Comparison of ENCODE assay signal across 8 mouse cellular contexts in genomic region chr12:102757689-102758402, GRCm38 (mm10). TPM values are rescaled to one million over a fixed set of nuclear protein-coding genes. Genes with fewer than 3 reads are reported as not detected.
DNase-seq lines count a peak whose midpoint lies in the region; ATAC-seq and TF ChIP-seq lines count a peak whose summit lies in the region.

Gene Gm28051, minus strand, starts transcription at chr12:102757765.
Gene Gon7, minus strand, starts transcription at chr12:102757803.
Gene Ubr7, plus strand, starts transcription at chr12:102757967.

- no peak for TF ChIP-seq RAD21 in MEL (IDR thresholded peaks at IDR 0.05; ENCODE audit: low read depth, low read length)

- peak within 1 kb of the TSS; percentile 87 for H3K9ac ChIP-seq in MEL (ENCODE audit: control insufficient read depth, low read depth, low read length, poor library complexity, severe bottlenecking)
- peak within 1 kb of the TSS; percentile 75 for H3K9ac ChIP-seq in forebrain, postnatal 0 days
- H3K9ac ChIP-seq in lung, embryonic 15.5 days, result peak within 1 kb of the TSS; percentile 84

- H3K36me3 ChIP-seq in MEL (ENCODE audit: control insufficient read depth in 1 of 2, insufficient read depth in 2 of 2, low read length in 2 of 2), result peaks cover 7 to 33% of the 10 kb centered on the region in 2 experiments
- 0 out of 2 replicates have a peak, but pooled peaks cover 7% of the 10 kb centered on the region for H3K36me3 ChIP-seq in forebrain, postnatal 0 days (ENCODE audit: insufficient read depth)
- peaks cover 7% of the 10 kb centered on the region for H3K36me3 ChIP-seq in lung, embryonic 15.5 days

- peak; percentile 98 for ATAC-seq in forebrain, postnatal 0 days
- peak; percentile 98 for ATAC-seq in lung, embryonic 15.5 days (ENCODE audit: borderline replicate concordance, extremely low read depth, low FRiP score, low TSS enrichment)

- peaks cover 0 to 11% of the 10 kb centered on the region in 2 experiments; a peak in 2 of 4 replicates for H3K4me1 ChIP-seq in MEL (ENCODE audit: control insufficient read depth in 1 of 2, insufficient read depth in 2 of 2, low read length in 2 of 2)
- H3K4me1 ChIP-seq in cerebellum, adult 2 months (ENCODE audit: control insufficient read depth, insufficient read depth, low read length), result peaks cover 5% of the 10 kb centered on the region
- peaks cover 20% of the 10 kb centered on the region for H3K4me1 ChIP-seq in forebrain, postnatal 0 days (ENCODE audit: insufficient read depth)
- H3K4me1 ChIP-seq in lung, embryonic 15.5 days, result peaks cover 24% of the 10 kb centered on the region

- peak within 1 kb of the TSS; percentile 69 for H3K27ac ChIP-seq in MEL (ENCODE audit: control insufficient read depth, low read depth, low read length)
- H3K27ac ChIP-seq in cerebellum, adult 2 months (ENCODE audit: insufficient read depth, low read length), result 0 out of 2 replicates have a peak within 1 kb of the TSS, but pooled peaks have one; percentile 23
- peak within 1 kb of the TSS; percentile 90 for H3K27ac ChIP-seq in forebrain, postnatal 0 days (ENCODE audit: low read depth, low read length)
- H3K27ac ChIP-seq in lung, embryonic 15.5 days, result peak within 1 kb of the TSS; percentile 95

- under 1% methylated on average over 73 of the region's 73 CpGs for WGBS in cerebellum, adult 2 months
- 4% methylated on average over 73 of the region's 73 CpGs for WGBS in forebrain, postnatal 0 days
- WGBS in lung, embryonic 15.5 days, result 0% methylated on average over 63 of the region's 73 CpGs

- 0 out of 4 replicates have a peak, but pooled peaks of 1 of the 2 experiments have one; percentile 4 for TF ChIP-seq EP300 in MEL (IDR thresholded peaks at IDR 0.05; ENCODE audit: low read depth in 1 of 2, low read length in 2 of 2)

- no peaks in the 10 kb centered on the region for H3K27me3 ChIP-seq in MEL (ENCODE audit: control insufficient read depth in 1 of 2, insufficient read depth in 2 of 2, low read length in 2 of 2)
- H3K27me3 ChIP-seq in cerebellum, adult 2 months (ENCODE audit: control insufficient read depth, insufficient read depth, low read length), result no peaks in the 10 kb centered on the region
- no peaks in the 10 kb centered on the region for H3K27me3 ChIP-seq in forebrain, postnatal 0 days (ENCODE audit: insufficient read depth, low read length)
- H3K27me3 ChIP-seq in lung, embryonic 15.5 days, result no peaks in the 10 kb centered on the region

- peak; percentile 98 for DNase-seq in MEL (ENCODE audit: low read depth, low spot score)
- DNase-seq in cerebellum, adult 2 months, result peak; percentile 96 to 97
- DNase-seq in forebrain, postnatal 0 days, result peak; percentile 97
- peak; percentile 98 for DNase-seq in heart, postnatal 4 days
- DNase-seq in layer of hippocampus, adult 8-10 months (ENCODE audit: low spot score in 2 of 2), result peak; percentile 95
- DNase-seq in ovary, adult 18-20 months (ENCODE audit: low spot score), result peak; percentile 94
- peak; percentile 96 for DNase-seq in thymus, postnatal 0 days (ENCODE audit: low spot score)

- H3K4me3 ChIP-seq in MEL (ENCODE audit: control insufficient read depth in 1 of 2, insufficient read depth in 1 of 2, low read depth in 2 of 2, low read length in 2 of 2), result peak within 1 kb of the TSS; percentile 85 to 94
- peak within 1 kb of the TSS; percentile 88 for H3K4me3 ChIP-seq in cerebellum, adult 2 months (replicated peaks; ENCODE audit: insufficient read depth, low read depth, low read length)
- H3K4me3 ChIP-seq in forebrain, postnatal 0 days (ENCODE audit: low read depth, low read length), result peak within 1 kb of the TSS; percentile 71
- peak within 1 kb of the TSS; percentile 93 for H3K4me3 ChIP-seq in lung, embryonic 15.5 days

- peak; percentile 54 to 85; a peak in 3 of 4 replicates for TF ChIP-seq POLR2A in MEL (IDR thresholded peaks at IDR 0.05; ENCODE audit: control insufficient read depth in 1 of 2, insufficient read depth in 1 of 2, low read depth in 1 of 2, low read length in 2 of 2, poor library complexity in 1 of 2)
- peak; percentile 67 for TF ChIP-seq POLR2A in cerebellum, adult 2 months (IDR thresholded peaks at IDR 0.05; ENCODE audit: borderline replicate concordance, insufficient read depth, low read length)

- peaks cover 55% of the 10 kb centered on the region for H3K79me2 ChIP-seq in MEL (ENCODE audit: control insufficient read depth, insufficient read depth, low read length, poor library complexity)

- peak within 1 kb of the TSS; percentile 82 for H3K4me2 ChIP-seq in forebrain, postnatal 0 days (ENCODE audit: low read depth)
- peak within 1 kb of the TSS; percentile 81 for H3K4me2 ChIP-seq in lung, embryonic 15.5 days

- no peak for TF ChIP-seq CTCF in MEL (IDR thresholded peaks at IDR 0.05 in 2 of 3, conservative IDR thresholded peaks at IDR 0.05 in 1 of 3; ENCODE audit: control insufficient read depth in 1 of 3, insufficient read depth in 1 of 3, low read depth in 2 of 3, low read length in 3 of 3, poor library complexity in 1 of 3, severe bottlenecking in 1 of 3)
- TF ChIP-seq CTCF in cerebellum, adult 2 months (IDR thresholded peaks at IDR 0.05; ENCODE audit: borderline replicate concordance, insufficient read depth, low read depth, low read length), result no peak
- peak; percentile 69 for TF ChIP-seq CTCF in forebrain, postnatal 0 days (IDR thresholded peaks at IDR 0.05; ENCODE audit: low read depth)

- H3K9me3 ChIP-seq in MEL (replicated peaks; ENCODE audit: insufficient read depth, low read length), result no peaks in the 10 kb centered on the region
- no peaks in the 10 kb centered on the region for H3K9me3 ChIP-seq in forebrain, postnatal 0 days (ENCODE audit: low read length)
- H3K9me3 ChIP-seq in lung, embryonic 15.5 days, result no peaks in the 10 kb centered on the region

TF ChIP-seq in MEL, 35 proteins besides CTCF, POLR2A, EP300 and RAD21 (continues in another document):
- no peak for TF ChIP-seq TAL1 (IDR thresholded peaks at IDR 0.05; ENCODE audit: low read length)
- TF ChIP-seq RCOR1 (IDR thresholded peaks at IDR 0.05; ENCODE audit: low read depth, low read length), result no peak
- TF ChIP-seq MAFK (IDR thresholded peaks at IDR 0.05; ENCODE audit: borderline replicate concordance, low read depth, low read length), result no peak
- peak; percentile 80 for TF ChIP-seq MXI1 (IDR thresholded peaks at IDR 0.05; ENCODE audit: low read depth, low read length)
- peak; percentile 93 for TF ChIP-seq SIN3A (IDR thresholded peaks at IDR 0.05; ENCODE audit: low read length)
- TF ChIP-seq POLR2AphosphoS2 (IDR thresholded peaks at IDR 0.05; ENCODE audit: low read length), result peak; percentile 66; the same call in 1 of the 2 replicates
- 0 out of 2 replicates have a peak, but pooled peaks have one; percentile 24 for TF ChIP-seq ZMIZ1 (IDR thresholded peaks at IDR 0.05; ENCODE audit: low read depth, low read length)
- TF ChIP-seq UBTF (IDR thresholded peaks at IDR 0.05; ENCODE audit: borderline replicate concordance, insufficient read depth, low read depth, low read length), result no peak
- TF ChIP-seq TCF12 (IDR thresholded peaks at IDR 0.05; ENCODE audit: low read depth, low read length), result no peak; the same call in 1 of the 2 replicates
- TF ChIP-seq BHLHE40 (IDR thresholded peaks at IDR 0.05; ENCODE audit: borderline replicate concordance, low read depth, low read length), result no peak
- TF ChIP-seq MAX (IDR thresholded peaks at IDR 0.05; ENCODE audit: low read length), result 0 out of 2 replicates have a peak, but pooled peaks have one; percentile 31
- TF ChIP-seq NRF1 (IDR thresholded peaks at IDR 0.05; ENCODE audit: insufficient read depth, low read depth, low read length, poor library complexity, severe bottlenecking), result peak; percentile 19; the same call in 1 of the 2 replicates
- TF ChIP-seq USF1 (IDR thresholded peaks at IDR 0.05; ENCODE audit: low read depth, low read length), result no peak
- no peak for TF ChIP-seq JUND (IDR thresholded peaks at IDR 0.05; ENCODE audit: low read depth, low read length)
- no peak for TF ChIP-seq POLR2AphosphoS5 (IDR thresholded peaks at IDR 0.05; ENCODE audit: borderline replicate concordance, low read depth, low read length)

RNA-seq across cellular contexts. Expression of gene Gm28051, which starts in this region (rescaled TPM):
- not detected in 2 replicates for total RNA-seq in MEL (2012; rRNA removed)
- not detected for polyA plus RNA-seq in MEL (2012; ENCODE audit: insufficient read depth in 1 of 2, insufficient read length in 2 of 2, low read depth in 1 of 2, low replicate concordance in 2 of 2, missing spikeins in 1 of 2)
- polyA plus RNA-seq in cerebellum, adult 2 months (2012; rRNA removed), result not detected in 2 replicates
- total RNA-seq in forebrain, postnatal 0 days (2014; rRNA removed), result not detected in 2 replicates
- polyA plus RNA-seq in forebrain, postnatal 0 days (2015; fragmentation: Nextera tagmentation; extraction: Ambion mirVana), result not detected in 2 replicates
- total RNA-seq in heart, postnatal 4 days (2021), result not detected
- not detected for total RNA-seq in layer of hippocampus, adult 8-10 months (2022)
- polyA plus RNA-seq in lung, embryonic 15.5 days (2015; fragmentation: Nextera tagmentation; extraction: Ambion mirVana), result not detected in 2 replicates
- polyA plus RNA-seq in thymus, postnatal 0 days (2015; fragmentation: Nextera tagmentation; extraction: Ambion mirVana), result not detected in 2 replicates

RNA-seq across cellular contexts. Expression of gene Gon7, which starts in this region (rescaled TPM):
- total RNA-seq in MEL (2012; rRNA removed), result 33.0 and 33.7 TPM in 2 replicates
- polyA plus RNA-seq in MEL (2012; ENCODE audit: insufficient read depth in 1 of 2, insufficient read length in 2 of 2, low read depth in 1 of 2, low replicate concordance in 2 of 2, missing spikeins in 1 of 2), result 100 to 1,000 TPM in 1 of 2 experiments, 10 to 100 TPM in 1; 31.3 to 129 TPM
- polyA plus RNA-seq in cerebellum, adult 2 months (2012; rRNA removed), result 18.9 and 22.5 TPM in 2 replicates
- total RNA-seq in forebrain, postnatal 0 days (2014; rRNA removed), result 27.1 and 27.7 TPM in 2 replicates
- polyA plus RNA-seq in forebrain, postnatal 0 days (2015; fragmentation: Nextera tagmentation; extraction: Ambion mirVana), result 36.1 and 41.7 TPM in 2 replicates
- total RNA-seq in heart, postnatal 4 days (2021), result 10 to 100 TPM; 13.0 to 13.5 TPM
- total RNA-seq in layer of hippocampus, adult 8-10 months (2022), result 10 to 100 TPM; 10.9 to 13.3 (median 12.1) TPM
- polyA plus RNA-seq in lung, embryonic 15.5 days (2015; fragmentation: Nextera tagmentation; extraction: Ambion mirVana), result 29.5 and 31.3 TPM in 2 replicates
- 28.4 and 31.8 TPM in 2 replicates for polyA plus RNA-seq in thymus, postnatal 0 days (2015; fragmentation: Nextera tagmentation; extraction: Ambion mirVana)

RNA-seq across cellular contexts. Expression of gene Ubr7, which starts in this region (rescaled TPM):
- total RNA-seq in MEL (2012; rRNA removed), result 58.5 and 68.1 TPM in 2 replicates
- 10 to 100 TPM in 1 of 2 experiments, not detected in 1; 62.3 TPM for polyA plus RNA-seq in MEL (2012; ENCODE audit: insufficient read depth in 1 of 2, insufficient read length in 2 of 2, low read depth in 1 of 2, low replicate concordance in 2 of 2, missing spikeins in 1 of 2)
- polyA plus RNA-seq in cerebellum, adult 2 months (2012; rRNA removed), result 24.3 and 25.5 TPM in 2 replicates
- total RNA-seq in forebrain, postnatal 0 days (2014; rRNA removed), result 53.9 and 59.1 TPM in 2 replicates
- polyA plus RNA-seq in forebrain, postnatal 0 days (2015; fragmentation: Nextera tagmentation; extraction: Ambion mirVana), result 25.6 and 26.1 TPM in 2 replicates
- 10 to 100 TPM; 37.3 to 39.1 TPM for total RNA-seq in heart, postnatal 4 days (2021)
- total RNA-seq in layer of hippocampus, adult 8-10 months (2022), result 10 to 100 TPM; 28.8 to 33.1 (median 31.7) TPM
- polyA plus RNA-seq in lung, embryonic 15.5 days (2015; fragmentation: Nextera tagmentation; extraction: Ambion mirVana), result 43.1 and 43.3 TPM in 2 replicates
- 35.4 and 39.9 TPM in 2 replicates for polyA plus RNA-seq in thymus, postnatal 0 days (2015; fragmentation: Nextera tagmentation; extraction: Ambion mirVana)

Comparison
In these comparisons a context has a peak if more than half of its experiments do, and no peak if none do; other contexts are left out.
1. Peak in every context shown above with its lines: DNase-seq, ATAC-seq, H3K4me3 ChIP-seq and H3K27ac ChIP-seq.
2. H3K27ac ChIP-seq: peak in every context shown above with its lines; median percentile 95 in lung, embryonic 15.5 days; 90 in forebrain, postnatal 0 days; 69 in MEL; 23 in cerebellum, adult 2 months.